Mouse (Mus musculus) MEL (cell line): ENCODE measurements around the gene Olfr374. TPM values are rescaled to one million over a fixed set of nuclear protein-coding genes. Genes with fewer than 3 reads are reported as not detected.

Experiments used
- DNase-seq: peaks from one replicate; pipeline ENCODE4 v3.0.0; 2011; ENCODE audit warnings: low read depth, low spot score
- H3K27ac ChIP-seq: 2 replicates; pipeline ENCODE4 v1.5.1; 2012; ENCODE audit warnings: low read depth, mild to moderate bottlenecking, control low read depth, low read length, moderate library complexity; ENCODE audit not compliant: control insufficient read depth
- H3K27me3 ChIP-seq, 2 experiments: fragments of 150-350 bp in 1 of 2; sonication (generic) in 1 of 2; 2 replicates each; pipeline ENCODE4 v1.6.1; 2012; ENCODE audit warnings: low read length in 2 of 2, mild to moderate bottlenecking in 2 of 2, improper control_type of control experiment in 1 of 2, moderate library complexity in 1 of 2; ENCODE audit not compliant: insufficient read depth in 2 of 2, control insufficient read depth in 1 of 2
- H3K36me3 ChIP-seq, 2 experiments: 2 replicates each; pipeline ENCODE4 v1.6.1; 2012 to 2014; ENCODE audit warnings: low read length in 2 of 2, improper control_type of control experiment in 1 of 2, inconsistent platforms in 1 of 2, mild to moderate bottlenecking in 1 of 2; ENCODE audit not compliant: insufficient read depth in 2 of 2, control insufficient read depth in 1 of 2
- H3K4me1 ChIP-seq, 2 experiments: fragments of 150-350 bp in 1 of 2; sonication (generic) in 1 of 2; 2 replicates each; pipeline ENCODE4 v1.6.1; 2012; ENCODE audit warnings: low read length in 2 of 2, improper control_type of control experiment in 1 of 2, mild to moderate bottlenecking in 1 of 2; ENCODE audit not compliant: insufficient read depth in 2 of 2, control insufficient read depth in 1 of 2
- H3K4me3 ChIP-seq, 2 experiments: fragments of 150-350 bp in 1 of 2; sonication (generic) in 1 of 2; 2 replicates each; pipeline ENCODE4 v1.5.1; 2012; ENCODE audit warnings: low read depth in 2 of 2, low read length in 2 of 2, mild to moderate bottlenecking in 2 of 2, moderate library complexity in 2 of 2, control low read depth in 1 of 2, improper control_type of control experiment in 1 of 2; ENCODE audit not compliant: control insufficient read depth in 1 of 2, insufficient read depth in 1 of 2
- H3K79me2 ChIP-seq: 2 replicates; pipeline ENCODE4 v1.6.1; 2012; ENCODE audit warnings: mild to moderate bottlenecking, low read length, moderate library complexity; ENCODE audit not compliant: control insufficient read depth, poor library complexity, insufficient read depth
- H3K9ac ChIP-seq: 2 replicates; pipeline ENCODE4 v1.6.1; 2012; ENCODE audit warnings: low read depth, mild to moderate bottlenecking, control low read depth, low read length, moderate library complexity; ENCODE audit not compliant: control insufficient read depth, poor library complexity, severe bottlenecking
- H3K9me3 ChIP-seq: fragments of 150-350 bp; sonication (generic); replicated peaks from 2 replicates; pipeline ENCODE4 v1.6.1; 2012; ENCODE audit warnings: mild to moderate bottlenecking, low read length, improper control_type of control experiment, moderate library complexity; ENCODE audit not compliant: insufficient read depth
- CHD2 ChIP-seq: IDR thresholded peaks from 2 replicates; pipeline ENCODE4 v1.6.1; 2011; ENCODE audit warnings: low read length, improper control_type of control experiment
- ETS1 ChIP-seq: IDR thresholded peaks from 2 replicates; pipeline ENCODE4 v1.6.1; 2012; ENCODE audit warnings: low read depth, mild to moderate bottlenecking, inconsistent platforms, low read length, improper control_type of control experiment, moderate library complexity
- HCFC1 ChIP-seq: IDR thresholded peaks from 2 replicates; pipeline ENCODE4 v1.6.1; 2012; ENCODE audit warnings: low read depth, mild to moderate bottlenecking, inconsistent platforms, low read length, improper control_type of control experiment, moderate library complexity
- JUND ChIP-seq: IDR thresholded peaks from 2 replicates; pipeline ENCODE4 v1.6.1; 2011; ENCODE audit warnings: low read depth, mild to moderate bottlenecking, improper control_type of control experiment, low read length
- MAFK ChIP-seq: IDR thresholded peaks from 2 replicates; pipeline ENCODE4 v1.6.1; 2011; ENCODE audit warnings: low read depth, mild to moderate bottlenecking, low read length, improper control_type of control experiment, borderline replicate concordance
- MAX ChIP-seq: IDR thresholded peaks from 2 replicates; pipeline ENCODE4 v1.6.1; 2011; ENCODE audit warnings: low read length, improper control_type of control experiment
- MEF2A ChIP-seq: IDR thresholded peaks from 2 replicates; pipeline ENCODE4 v1.6.1; 2014; ENCODE audit warnings: low read depth, mild to moderate bottlenecking, inconsistent platforms, low read length, improper control_type of control experiment; ENCODE audit not compliant: poor library complexity, insufficient replicate concordance, severe bottlenecking; ENCODE audit errors: extremely low read depth
- MXI1 ChIP-seq: IDR thresholded peaks from 2 replicates; pipeline ENCODE4 v1.6.1; 2011; ENCODE audit warnings: mild to moderate bottlenecking, low read depth, low read length, improper control_type of control experiment
- MYB ChIP-seq: IDR thresholded peaks from 2 replicates; pipeline ENCODE4 v1.6.1; 2011; ENCODE audit warnings: mild to moderate bottlenecking, low read depth, low read length, improper control_type of control experiment
- MYC ChIP-seq: IDR thresholded peaks from 2 replicates; pipeline ENCODE4 v1.6.1; 2011; ENCODE audit warnings: low read depth, mild to moderate bottlenecking, low read length, improper control_type of control experiment, moderate library complexity
- POLR2A ChIP-seq, 2 experiments: IDR thresholded peaks; 2 replicates each; pipeline ENCODE4 v1.6.1; 2011 to 2012; ENCODE audit warnings: low read length in 2 of 2, mild to moderate bottlenecking in 2 of 2, control low read depth in 1 of 2, improper control_type of control experiment in 1 of 2, low read depth in 1 of 2, moderate library complexity in 1 of 2; ENCODE audit not compliant: control insufficient read depth in 1 of 2, insufficient read depth in 1 of 2, poor library complexity in 1 of 2
- RAD21 ChIP-seq: IDR thresholded peaks from 2 replicates; pipeline ENCODE4 v1.6.1; 2011; ENCODE audit warnings: mild to moderate bottlenecking, low read depth, low read length, improper control_type of control experiment
- RCOR1 ChIP-seq: IDR thresholded peaks from 2 replicates; pipeline ENCODE4 v1.6.1; 2012; ENCODE audit warnings: low read depth, mild to moderate bottlenecking, inconsistent platforms, low read length, improper control_type of control experiment
- SIN3A ChIP-seq: IDR thresholded peaks from 2 replicates; pipeline ENCODE4 v1.6.1; 2012; ENCODE audit warnings: low read length, improper control_type of control experiment, inconsistent platforms
- TAL1 ChIP-seq: IDR thresholded peaks from 2 replicates; pipeline ENCODE4 v1.6.1; 2012; ENCODE audit warnings: mild to moderate bottlenecking, inconsistent platforms, low read length, moderate library complexity, mixed read lengths
- TBP ChIP-seq: IDR thresholded peaks from 2 replicates; pipeline ENCODE4 v1.8.0; 2011; ENCODE audit warnings: low read depth, low read length, improper control_type of control experiment
- TCF12 ChIP-seq: IDR thresholded peaks from 2 replicates; pipeline ENCODE4 v1.6.1; 2014; ENCODE audit warnings: low read depth, mild to moderate bottlenecking, inconsistent platforms, low read length, improper control_type of control experiment, moderate library complexity
- UBTF ChIP-seq: IDR thresholded peaks from 2 replicates; pipeline ENCODE4 v1.6.1; 2012; ENCODE audit warnings: low read depth, mild to moderate bottlenecking, inconsistent platforms, low read length, improper control_type of control experiment, moderate library complexity, borderline replicate concordance; ENCODE audit not compliant: insufficient read depth
- ZMIZ1 ChIP-seq: IDR thresholded peaks from 2 replicates; pipeline ENCODE4 v1.6.1; 2012; ENCODE audit warnings: low read depth, mild to moderate bottlenecking, inconsistent platforms, low read length, improper control_type of control experiment, moderate library complexity
- polyA plus RNA-seq, 2 experiments: library from polyadenylated mRNA; stranded (reverse) in 1 of 2; unstranded in 1 of 2; fragments of >175 nt in 1 of 2; fragments of >200 nt in 1 of 2; gene quantifications; 2 replicates each; pipeline versions ENCODE4 v1.2.1 to v1.2.4; 2012; ENCODE audit warnings: low replicate concordance in 2 of 2, low read depth in 1 of 2; ENCODE audit not compliant: insufficient read length in 2 of 2, insufficient read depth in 1 of 2, missing spikeins in 1 of 2
- total RNA-seq: library from RNA; depleted of rRNA; stranded (reverse); fragments of 300-350 nt; gene quantifications from 2 replicates; pipeline ENCODE4 v1.2.3, GENCODE M21; 2012

Gene Olfr374
- total and polyA plus RNA-seq, 3 experiments, result 0.06 to 0.08 TPM; not detected in 1

GRCm38 (mm10) chr8:72151418-72152078, 44.7 kb downstream of the Olfr374 start (continued):
- peak; percentile 47; the same call in 1 of the 2 replicates for TF ChIP-seq ETS1
- no peak for TF ChIP-seq POLR2A (IDR thresholded peaks at IDR 0.05; ENCODE audit: control insufficient read depth in 1 of 2, insufficient read depth in 1 of 2, low read depth in 1 of 2, low read length in 2 of 2, poor library complexity in 1 of 2)
- no peak for TF ChIP-seq TBP

GRCm38 (mm10) chr8:72153382-72153781, 46.5 kb downstream of the Olfr374 start:
- Histone ChIP-seq H3K4me1 (peaks cover 14 to 19% of the 10 kb centered on the region in 2 experiments), H3K27me3 (no peaks in the 10 kb centered on the region), H3K9me3 (no peaks in the 10 kb centered on the region), H3K36me3 (peaks cover 0 to 26% of the 10 kb centered on the region in 2 experiments), H3K27ac (no peak overlapping the region), H3K79me2 (no peaks in the 10 kb centered on the region), H3K4me3 (no peak overlapping the region), H3K9ac (no peak overlapping the region)
- DNase-seq, result peak; percentile 35
- TF ChIP-seq MEF2A (no peak), MAX (0 out of 2 replicates have a peak, but pooled peaks have one; percentile 16), MYB (no peak), TAL1 (peak; percentile 68), HCFC1 (no peak), MYC (0 out of 2 replicates have a peak, but pooled peaks have one; percentile 36), TCF12 (peak; percentile 28; the same call in 1 of the 2 replicates), JUND (no peak)

GRCm38 (mm10) chr8:72158096-72158495, 51.3 kb downstream of the Olfr374 start:
- H3K9ac ChIP-seq, result no peak overlapping the region
- peaks cover 0 to 33% of the 10 kb centered on the region in 2 experiments for H3K36me3 ChIP-seq
- no peak overlapping the region for H3K4me3 ChIP-seq
- H3K27me3 ChIP-seq, result no peaks in the 10 kb centered on the region
- TF ChIP-seq RCOR1 (no peak), SIN3A (no peak), MYC (no peak), UBTF (no peak), MAFK (no peak), MXI1 (no peak), CHD2 (no peak), RAD21 (no peak), ZMIZ1 (no peak)
- H3K4me1 ChIP-seq, result peaks cover 10 to 19% of the 10 kb centered on the region in 2 experiments
- no peaks in the 10 kb centered on the region for H3K9me3 ChIP-seq
- H3K27ac ChIP-seq, result no peak overlapping the region
- H3K79me2 ChIP-seq, result peaks cover 22% of the 10 kb centered on the region
- DNase-seq, result peak; percentile 34
